Mouse (Mus musculus) heart, embryonic 12.5 days (tissue): Measurements from ENCODE around the gene Reg3d. TPM values are rescaled to one million over a fixed set of nuclear protein-coding genes. Genes with fewer than 3 reads are reported as not detected.
A peak's percentile ranks its signal among the peaks of the same experiment; 100 is the strongest.
"Not testable (repeated sequence)": the region's sequence is repeated elsewhere in the genome, so short reads cannot be mapped to it uniquely, and the experiment has no call there.

Source experiments
- ATAC-seq: fragments of 200-750 bp; cut with Nextera tagmentation; 2 replicates; pipeline ENCODE4 v1.8.0; 2017; ENCODE audit warnings: moderate TSS enrichment, moderate library complexity; ENCODE audit not compliant: insufficient number of reproducible peaks, low FRiP score
- H3K27ac ChIP-seq: fragments of 300-500 bp; sonication (generic); 2 replicates; pipeline ENCODE4 v1.5.1; 2016; ENCODE audit warnings: mild to moderate bottlenecking, moderate library complexity; ENCODE audit not compliant: poor library complexity, severe bottlenecking
- H3K27me3 ChIP-seq: fragments of 300-500 bp; sonication (generic); replicated peaks from 2 replicates; pipeline ENCODE4 v1.6.1; 2016; ENCODE audit warnings: mild to moderate bottlenecking, moderate library complexity
- H3K36me3 ChIP-seq: fragments of 300-500 bp; sonication (generic); 2 replicates; pipeline ENCODE4 v1.6.1; 2016; ENCODE audit warnings: mild to moderate bottlenecking, moderate library complexity
- H3K4me1 ChIP-seq: fragments of 300-500 bp; sonication (generic); replicated peaks from 2 replicates; pipeline ENCODE4 v1.6.1; 2016; ENCODE audit warnings: mild to moderate bottlenecking
- H3K4me2 ChIP-seq: fragments of 300-500 bp; sonication (generic); 2 replicates; pipeline ENCODE4 v1.6.1; 2016; ENCODE audit warnings: mild to moderate bottlenecking, moderate library complexity
- H3K4me3 ChIP-seq: fragments of 300-500 bp; sonication (generic); 2 replicates; pipeline ENCODE4 v1.5.1; 2016; ENCODE audit warnings: mild to moderate bottlenecking
- H3K9ac ChIP-seq: fragments of 300-500 bp; sonication (generic); 2 replicates; pipeline ENCODE4 v1.6.1; 2016; ENCODE audit warnings: mild to moderate bottlenecking, moderate library complexity
- H3K9me3 ChIP-seq: fragments of 300-500 bp; sonication (generic); replicated peaks from 2 replicates; pipeline ENCODE4 v1.6.1; 2016; ENCODE audit warnings: mild to moderate bottlenecking, moderate library complexity
- WGBS: fragments of 180-500 bp; shearing (Covaris S2); methylation state at CpG from one replicate; pipeline ENCODE4 v1.1.7; 2016; 5-methylcytosine and 5-hydroxymethylcytosine counted together
- polyA plus RNA-seq: library from polyadenylated mRNA; unstranded; fragments of >200 nt; fragmentation: Nextera tagmentation; extraction: Ambion mirVana; gene quantifications from 2 replicates; pipeline ENCODE4 v1.2.1, GENCODE M21; 2016

Reg3d gene
- polyA plus RNA-seq = not detected in 2 replicates

DNA sequence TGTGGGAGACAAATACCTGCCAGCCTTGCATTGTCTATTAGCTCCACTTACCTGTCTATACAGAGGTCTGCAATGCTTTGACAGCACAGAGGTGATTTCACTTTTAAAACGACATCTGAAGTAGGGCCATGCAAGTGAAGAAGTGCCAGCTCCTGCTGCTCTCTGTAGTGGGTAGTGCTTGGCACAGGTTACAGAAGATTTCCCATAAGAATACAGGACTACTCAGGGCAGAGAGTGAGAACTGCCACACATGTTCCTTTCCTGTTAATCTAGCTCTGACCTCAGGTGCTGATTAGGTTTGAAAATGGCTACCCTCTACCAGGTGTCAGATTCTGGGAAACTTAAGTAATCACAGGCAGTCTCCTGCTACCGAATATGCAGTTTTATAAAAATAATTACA is at the start of gene Reg3d:
Reg3d (minus strand) TSS at position 101 of the 400 bp plus-strand sequence.
- Histone ChIP-seq H3K27me3 (no peaks in the 10 kb centered on the region), H3K4me1 (no peaks in the 10 kb centered on the region), H3K4me3 (no peak within 1 kb of the TSS), H3K4me2 (no peak within 1 kb of the TSS), H3K9ac (no peak within 1 kb of the TSS), H3K27ac (no peak within 1 kb of the TSS), H3K9me3 (no peaks in the 10 kb centered on the region), H3K36me3 (no peaks in the 10 kb centered on the region)
- no peak for ATAC-seq
- 69% methylated on average over 2 of the region's 2 CpGs for WGBS

DNA sequence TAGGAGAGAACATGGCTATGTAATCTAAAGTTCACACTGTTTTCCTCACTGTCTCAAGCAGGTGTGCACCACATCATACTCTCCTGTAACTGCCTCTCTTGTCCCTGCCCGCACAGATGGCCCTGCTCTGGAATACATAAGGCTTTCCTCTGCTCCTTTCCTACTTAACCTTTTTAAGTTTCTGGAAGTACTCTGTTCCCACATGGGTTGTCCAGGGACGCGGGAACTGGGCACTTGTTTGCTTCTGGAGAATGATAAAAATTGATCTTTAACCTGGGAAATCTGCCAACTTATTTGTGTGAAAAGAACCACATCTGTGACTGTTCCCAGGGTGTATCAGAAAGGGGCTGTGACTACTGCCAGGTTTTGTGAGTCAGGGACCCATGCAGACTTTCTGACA is 46.8 kb upstream of the Reg3d start:
- Histone ChIP-seq H3K27ac (no peak overlapping the region), H3K36me3 (no peaks in the 10 kb centered on the region), H3K9ac (no peak overlapping the region), H3K27me3 (no peaks in the 10 kb centered on the region), H3K4me2 (no peak overlapping the region), H3K4me3 (no peak overlapping the region), H3K9me3 (0 out of 2 replicates have a peak, but pooled peaks cover 2% of the 10 kb centered on the region), H3K4me1 (no peaks in the 10 kb centered on the region)
- WGBS = 70% methylated on average over 3 of the region's 3 CpGs
- ATAC-seq = 0 out of 2 replicates have a peak, but pooled peaks have one; percentile 15

DNA sequence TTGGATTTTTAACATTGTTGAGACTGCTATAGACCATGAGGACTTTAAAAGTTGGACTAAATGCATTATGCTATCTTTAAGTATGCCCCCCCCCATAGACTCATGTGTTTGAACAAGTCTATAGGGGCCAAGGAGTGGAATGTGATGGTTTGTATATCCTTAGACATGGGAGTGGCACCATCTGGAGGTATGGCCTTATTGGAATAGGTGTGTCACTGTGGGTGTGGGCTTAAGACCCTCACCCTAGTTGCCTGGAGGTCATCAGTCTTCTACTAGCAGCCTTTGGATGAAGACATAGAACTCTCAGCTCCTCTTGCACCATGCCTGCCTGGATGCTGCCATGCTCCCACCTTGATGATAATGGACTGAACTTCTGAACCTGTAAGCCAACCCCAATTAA is 43.7 kb upstream of the Reg3d start, which contains the start of gene Reg1:
Reg1 (plus strand) TSS at position 301 of the 400 bp plus-strand sequence.
- not testable (repeated sequence) for H3K4me3 ChIP-seq, H3K4me2 ChIP-seq, H3K9ac ChIP-seq, H3K36me3 ChIP-seq, H3K27me3 ChIP-seq, H3K27ac ChIP-seq, H3K9me3 ChIP-seq, H3K4me1 ChIP-seq, ATAC-seq

- not testable (repeated sequence) for H3K27ac ChIP-seq, H3K9me3 ChIP-seq, H3K4me3 ChIP-seq, H3K4me2 ChIP-seq, ATAC-seq, H3K9ac ChIP-seq, H3K36me3 ChIP-seq, H3K4me1 ChIP-seq, H3K27me3 ChIP-seq
- 92% methylated on average over 5 of the region's 17 CpGs for WGBS
Measured at GRCm38 (mm10) chr6:78395323-78395722, 16.7 kb upstream of the Reg3d start, which contains the start of gene Reg2. Gene Reg2 (plus strand): TSS chr6:78395623.

- Histone ChIP-seq H3K36me3 (no peaks in the 10 kb centered on the region), H3K4me2 (no peak overlapping the region), H3K9me3 (no peaks in the 10 kb centered on the region), H3K27ac (no peak overlapping the region), H3K9ac (no peak overlapping the region), H3K4me1 (no peaks in the 10 kb centered on the region), H3K27me3 (no peaks in the 10 kb centered on the region), H3K4me3 (no peak overlapping the region)
- no peak for ATAC-seq
- WGBS = 76% methylated on average over 3 of the region's 3 CpGs
Measured at GRCm38 (mm10) chr6:78385609-78386008, 6.9 kb upstream of the Reg3d start.

DNA sequence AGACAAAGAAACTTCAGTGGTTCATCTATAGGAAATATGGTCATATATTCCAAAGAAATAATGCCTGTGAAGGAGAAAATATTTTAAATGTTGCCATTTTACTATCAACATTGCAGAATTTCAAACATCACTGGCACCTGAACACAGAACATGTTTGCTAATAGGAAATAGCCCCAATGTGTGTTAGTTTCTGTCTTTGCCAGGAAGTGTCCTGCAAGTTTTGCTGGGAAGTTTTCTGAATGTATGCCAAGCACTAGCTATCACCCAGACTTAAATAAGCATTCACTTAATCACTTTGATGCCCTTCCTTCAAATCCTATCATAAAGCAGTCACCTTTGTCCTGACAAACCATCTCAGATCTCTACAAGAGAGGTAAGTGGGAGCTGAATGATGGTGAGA is 1.7 kb upstream of the Reg3d start, which contains the start of gene Reg3a:
Reg3a (plus strand) TSS at position 301 of the 400 bp plus-strand sequence.
- Histone ChIP-seq H3K9me3 (no peaks in the 10 kb centered on the region), H3K4me3 (no peak within 1 kb of the TSS), H3K4me1 (no peaks in the 10 kb centered on the region), H3K27me3 (no peaks in the 10 kb centered on the region), H3K36me3 (no peaks in the 10 kb centered on the region), H3K4me2 (no peak within 1 kb of the TSS), H3K9ac (no peak within 1 kb of the TSS), H3K27ac (no peak within 1 kb of the TSS)
- ATAC-seq = no peak

DNA sequence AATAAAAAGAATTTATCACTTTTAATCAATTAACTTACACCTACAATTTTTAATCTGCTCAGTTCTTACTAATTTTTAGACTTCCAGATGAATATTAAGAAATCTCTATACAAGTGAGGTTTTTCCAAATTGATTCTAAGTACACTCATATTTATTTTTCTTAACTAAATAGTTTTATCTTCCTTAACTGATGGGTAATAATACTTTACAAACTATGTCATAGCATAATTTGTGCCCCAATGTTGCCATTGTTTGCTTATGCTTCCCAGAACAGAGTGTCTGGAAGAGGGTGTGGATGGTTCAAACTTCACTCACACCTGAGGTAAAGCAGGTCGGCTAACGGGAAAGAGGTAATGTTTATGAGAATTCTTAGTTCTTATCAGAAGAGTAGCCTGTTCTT is 8.3 kb downstream of the Reg3d start, which contains the start of gene Reg3b:
Reg3b (plus strand) TSS at position 301 of the 400 bp plus-strand sequence.
- H3K27ac ChIP-seq = no peak within 1 kb of the TSS
- no peaks in the 10 kb centered on the region for H3K27me3 ChIP-seq
- no peak within 1 kb of the TSS for H3K4me2 ChIP-seq
- H3K4me1 ChIP-seq = no peaks in the 10 kb centered on the region
- no peak within 1 kb of the TSS for H3K4me3 ChIP-seq
- H3K9ac ChIP-seq = no peak within 1 kb of the TSS
- no peak for ATAC-seq
- WGBS = 75% methylated on average over 2 of the region's 2 CpGs
- H3K9me3 ChIP-seq = 0 out of 2 replicates have a peak, but pooled peaks cover 3% of the 10 kb centered on the region
- no peaks in the 10 kb centered on the region for H3K36me3 ChIP-seq

- Histone ChIP-seq H3K9ac (no peak overlapping the region), H3K4me2 (no peak overlapping the region), H3K36me3 (no peaks in the 10 kb centered on the region), H3K4me3 (no peak overlapping the region), H3K9me3 (no peaks in the 10 kb centered on the region), H3K4me1 (no peaks in the 10 kb centered on the region), H3K27ac (no peak overlapping the region), H3K27me3 (no peaks in the 10 kb centered on the region)
- ATAC-seq = no peak
- WGBS = 52% methylated on average over 2 of the region's 2 CpGs
Measured at GRCm38 (mm10) chr6:78361971-78362563, 16.6 kb downstream of the Reg3d start.

DNA sequence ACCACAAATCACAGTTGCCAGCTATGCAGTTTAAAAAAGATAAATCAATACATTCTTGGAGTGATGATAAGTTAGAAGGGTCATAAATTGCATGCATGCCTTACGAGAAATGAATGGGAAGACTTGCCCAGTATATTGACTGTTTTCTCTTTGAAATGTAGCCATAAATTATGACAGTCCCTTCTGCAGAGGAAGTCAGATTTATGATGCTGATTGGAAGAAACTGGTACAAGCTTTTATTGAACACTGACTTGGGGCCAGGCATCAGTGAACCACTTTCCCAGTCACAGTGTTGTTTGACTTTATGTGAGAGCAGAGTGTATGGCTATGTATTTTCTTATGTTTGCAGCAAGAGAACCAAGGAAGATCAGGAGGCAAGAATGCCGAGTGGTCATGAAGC is 37.0 kb downstream of the Reg3d start:
- 72% methylated on average over 2 of the region's 2 CpGs for WGBS

DNA sequence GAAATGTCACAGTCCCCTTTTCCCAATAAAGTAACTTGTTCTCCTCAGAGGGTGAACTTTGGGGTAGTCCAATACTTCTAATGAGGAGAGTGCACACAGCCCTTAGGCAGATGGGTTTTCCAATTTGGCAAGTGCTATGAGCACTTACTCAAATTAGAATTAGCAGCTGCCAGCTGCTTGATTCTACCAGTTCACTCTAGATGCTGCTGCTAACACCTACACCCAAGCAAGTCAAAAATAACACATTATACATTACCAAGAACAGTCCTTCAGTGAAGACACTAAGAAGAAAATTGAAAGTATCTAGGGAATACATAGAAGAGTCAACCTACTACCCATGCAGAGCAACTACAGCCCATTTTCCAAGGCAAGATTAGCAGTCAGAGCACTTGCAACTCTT is 38.4 kb downstream of the Reg3d start:
- no peaks in the 10 kb centered on the region for H3K9me3 ChIP-seq
- no peak overlapping the region for H3K4me3 ChIP-seq
- H3K36me3 ChIP-seq = no peaks in the 10 kb centered on the region
- H3K9ac ChIP-seq = no peak overlapping the region
- H3K27ac ChIP-seq = no peak overlapping the region
- no peak overlapping the region for H3K4me2 ChIP-seq
- ATAC-seq = no peak
- H3K4me1 ChIP-seq = no peaks in the 10 kb centered on the region
- H3K27me3 ChIP-seq = no peaks in the 10 kb centered on the region

More for the DNA sequence above, 37.0 kb downstream of the Reg3d start:
- no peak for ATAC-seq
- H3K27ac ChIP-seq = no peak overlapping the region
- no peaks in the 10 kb centered on the region for H3K4me1 ChIP-seq
- no peaks in the 10 kb centered on the region for H3K9me3 ChIP-seq
- H3K27me3 ChIP-seq = no peaks in the 10 kb centered on the region
- H3K36me3 ChIP-seq = no peaks in the 10 kb centered on the region
- no peak overlapping the region for H3K9ac ChIP-seq
- no peak overlapping the region for H3K4me3 ChIP-seq
- no peak overlapping the region for H3K4me2 ChIP-seq

- 31% methylated on average over 7 of the region's 7 CpGs for WGBS
- no peaks in the 10 kb centered on the region for H3K4me1 ChIP-seq
- no peaks in the 10 kb centered on the region for H3K9me3 ChIP-seq
- H3K27me3 ChIP-seq = no peaks in the 10 kb centered on the region
- H3K4me2 ChIP-seq = no peak overlapping the region
- no peak for ATAC-seq
- H3K4me3 ChIP-seq = no peak overlapping the region
- no peaks in the 10 kb centered on the region for H3K36me3 ChIP-seq
- no peak overlapping the region for H3K27ac ChIP-seq
- H3K9ac ChIP-seq = no peak overlapping the region
Measured at GRCm38 (mm10) chr6:78331919-78332569, 46.6 kb downstream of the Reg3d start.
